Mouse (Mus musculus): ENCODE measurements at regions not wholly inside any gene's neighbourhood (a gene's known extent, or its start where the extent isn't known, plus 50 kb on each side); places are given as distances from the start of the nearest gene placed in this dataset.

DNA sequence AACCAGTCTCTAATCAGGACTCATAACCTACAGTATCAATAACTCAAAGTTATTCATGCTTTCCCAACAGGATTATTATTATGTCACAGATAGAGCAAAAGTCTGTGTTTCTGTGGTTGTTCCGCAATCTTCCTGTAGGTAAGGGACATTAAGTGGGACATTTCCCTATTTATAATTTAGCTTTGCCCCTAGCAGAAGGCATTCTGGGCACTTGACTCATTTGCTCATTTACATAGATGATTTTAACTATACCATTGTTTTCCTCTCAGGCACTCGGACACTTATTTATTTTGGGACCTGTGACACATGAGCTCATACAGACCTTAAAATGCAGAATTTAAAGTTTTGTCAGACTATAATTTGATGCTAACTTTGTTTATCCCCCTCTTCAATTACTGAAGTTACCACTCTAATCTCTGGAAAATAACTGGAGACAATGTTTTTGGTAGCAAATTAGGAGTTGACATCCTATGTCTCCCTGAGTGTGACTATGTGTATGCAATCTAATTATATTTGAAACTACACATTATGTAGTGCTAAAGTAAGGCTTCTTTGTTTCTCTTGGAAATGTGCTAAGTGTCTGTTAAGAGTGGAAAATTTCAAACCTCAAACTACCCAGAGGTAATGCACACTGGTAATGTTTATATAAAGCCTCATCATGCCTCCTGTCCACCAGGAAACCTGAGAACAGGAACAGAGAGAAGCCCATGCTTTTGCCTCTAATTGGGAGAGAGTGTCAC lies 51.8 kb upstream of the Emcn start:
- H3K27ac ChIP-seq (ENCODE audit: low read depth, low read length), result no peak overlapping the region
- H3K36me3 ChIP-seq (ENCODE audit: control insufficient read depth, insufficient read depth, low read length), result no peaks in the 10 kb centered on the region
- WGBS, result 82% methylated on average over 2 of the region's 2 CpGs
- H3K4me3 ChIP-seq (ENCODE audit: low read length), result no peak overlapping the region
- H3K9me3 ChIP-seq (ENCODE audit: control insufficient read depth, low read length), result no peaks in the 10 kb centered on the region
- H3K27me3 ChIP-seq (replicated peaks; ENCODE audit: control insufficient read depth, insufficient read depth, low read length), result no peaks in the 10 kb centered on the region
- no peak for ATAC-seq
- H3K4me2 ChIP-seq (ENCODE audit: low read length), result no peak overlapping the region
- H3K9ac ChIP-seq (ENCODE audit: low read depth, low read length), result no peak overlapping the region
- H3K4me1 ChIP-seq (ENCODE audit: control insufficient read depth, insufficient read depth, low read depth, low read length), result no peaks in the 10 kb centered on the region

DNA sequence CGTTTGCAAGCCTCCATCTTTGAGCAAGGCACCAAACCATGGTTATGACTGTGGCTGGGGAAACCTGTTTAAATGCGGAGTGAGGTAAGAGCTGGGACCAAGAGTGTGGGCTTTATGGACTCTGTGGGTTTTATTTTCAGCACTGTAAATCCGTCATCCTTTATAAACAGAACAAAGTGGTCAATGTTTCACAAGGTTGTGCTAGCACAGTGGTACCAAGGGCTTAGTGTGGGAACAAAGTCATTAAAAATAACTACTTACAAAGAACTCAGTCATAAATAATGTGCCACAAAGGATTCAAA lies 51.2 kb upstream of the Emcn start:
- ATAC-seq, result no peak
- H3K36me3 ChIP-seq (ENCODE audit: control insufficient read depth, insufficient read depth, low read length), result no peaks in the 10 kb centered on the region
- H3K9ac ChIP-seq (ENCODE audit: low read depth, low read length), result no peak overlapping the region
- no peaks in the 10 kb centered on the region for H3K9me3 ChIP-seq (ENCODE audit: control insufficient read depth, low read length)
- no peak overlapping the region for H3K4me3 ChIP-seq (ENCODE audit: low read length)
- 80% methylated on average over 3 of the region's 3 CpGs for WGBS
- H3K27ac ChIP-seq (ENCODE audit: low read depth, low read length), result no peak overlapping the region
- H3K27me3 ChIP-seq (replicated peaks; ENCODE audit: control insufficient read depth, insufficient read depth, low read length), result no peaks in the 10 kb centered on the region
- no peak overlapping the region for H3K4me2 ChIP-seq (ENCODE audit: low read length)
- H3K4me1 ChIP-seq (ENCODE audit: control insufficient read depth, insufficient read depth, low read depth, low read length), result no peaks in the 10 kb centered on the region
